Mouse (Mus musculus) cerebellum, adult 2 months (tissue): ENCODE results near the gene Nup188.

Experiments
- CTCF ChIP-seq: fragments of 200-500 bp; IDR thresholded peaks from 2 replicates; pipeline ENCODE4 v1.5.1; 2011; ENCODE audit warnings: low read depth, mild to moderate bottlenecking, control low read depth, low read length, moderate library complexity, borderline replicate concordance; ENCODE audit not compliant: insufficient read depth
- POLR2A ChIP-seq: fragments of 200-500 bp; IDR thresholded peaks from 2 replicates; pipeline ENCODE4 v1.6.1; 2011; ENCODE audit warnings: low read length, control low read depth, borderline replicate concordance; ENCODE audit not compliant: insufficient read depth

GRCm38 (mm10) chr2:30242509-30242908 lies 43.7 kb upstream of the Nup188 start:
- TF ChIP-seq CTCF (no peak), POLR2A (no peak)
